Mouse (Mus musculus) bone marrow, adult 2 months (tissue): ENCODE results near the gene D430041D05Rik.

Experiments
- CTCF ChIP-seq: fragments of 200-500 bp; IDR thresholded peaks from 2 replicates; pipeline ENCODE4 v1.5.1; 2011; ENCODE audit warnings: low read length, control low read depth; ENCODE audit not compliant: control insufficient read depth, insufficient read depth
- POLR2A ChIP-seq: fragments of 200-500 bp; IDR thresholded peaks from 2 replicates; pipeline ENCODE4 v1.6.1; 2011; ENCODE audit warnings: low read depth, mild to moderate bottlenecking, control low read depth, low read length, borderline replicate concordance; ENCODE audit not compliant: control insufficient read depth

- TF ChIP-seq CTCF = no peak
- no peak for TF ChIP-seq POLR2A
Measured at GRCm38 (mm10) chr2:104422230-104422629, 11.4 kb upstream of the D430041D05Rik start.
